Mouse (Mus musculus): ENCODE measurements around the gene Drc1. TPM values are rescaled to one million over a fixed set of nuclear protein-coding genes. Genes with fewer than 3 reads are reported as not detected.

The Drc1 gene
- polyA plus RNA-seq, 1 experiment from 2014 or later: 3.4 TPM

DNA sequence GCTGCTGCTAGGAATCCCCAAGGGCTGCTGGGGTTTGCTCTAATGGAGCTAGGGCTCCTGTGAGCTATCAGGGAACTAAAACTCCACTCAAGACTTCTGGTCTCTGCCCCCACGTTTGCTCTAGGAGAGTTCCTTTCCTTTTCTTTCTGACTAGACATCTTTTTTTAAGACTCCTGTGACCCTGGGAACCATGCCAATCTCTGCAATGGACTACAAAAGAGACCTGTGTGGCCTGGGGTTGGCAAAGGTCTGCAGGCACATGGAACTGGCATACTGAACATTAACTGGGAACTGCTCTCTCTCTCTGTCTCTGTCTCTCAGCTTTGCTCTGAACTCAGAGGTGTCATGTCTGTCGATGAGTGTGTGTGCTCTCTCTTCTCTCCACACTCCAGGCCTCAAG lies 134.2 kb downstream of the Drc1 start:
- Histone ChIP-seq H3K9me3 (ENCODE audit: control insufficient read depth, low read length) (no peaks in the 10 kb centered on the region), H3K4me3 (replicated peaks; ENCODE audit: low read depth, low read length) (no peak overlapping the region), H3K9ac (replicated peaks; ENCODE audit: low read length) (no peak overlapping the region), H3K27ac (replicated peaks; ENCODE audit: low read depth, low read length) (no peak overlapping the region), H3K27me3 (ENCODE audit: control insufficient read depth, insufficient read depth, low read length) (no peaks in the 10 kb centered on the region), H3K4me2 (ENCODE audit: low read length) (no peak overlapping the region), H3K36me3 (ENCODE audit: control insufficient read depth, insufficient read depth, low read length) (no peaks in the 10 kb centered on the region), H3K4me1 (ENCODE audit: control insufficient read depth, insufficient read depth, low read length) (no peaks in the 10 kb centered on the region)
- DNase-seq (peak; percentile 13), ATAC-seq (ENCODE audit: low FRiP score, low TSS enrichment) (no peak)
- WGBS: 61% methylated on average over 2 of the region's 2 CpGs

DNA sequence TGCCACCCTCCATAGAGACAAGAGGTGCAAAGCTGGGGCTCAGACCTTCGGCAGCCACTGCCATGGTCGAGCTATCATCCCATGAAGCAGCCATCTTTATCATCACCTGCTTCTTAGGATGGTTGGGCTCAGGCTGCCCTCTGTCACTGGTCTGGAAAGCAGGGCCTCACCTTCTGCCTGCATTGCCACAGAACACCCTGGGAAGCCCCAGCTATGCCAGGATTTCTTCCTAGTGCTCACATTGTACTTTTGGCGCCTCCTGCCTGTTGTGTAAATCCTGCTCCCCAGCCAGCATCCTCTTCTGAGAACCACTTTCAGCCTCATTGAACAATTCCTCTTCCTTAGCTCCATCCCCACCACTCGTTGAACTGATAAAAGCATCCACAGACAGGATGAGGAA lies 134.7 kb downstream of the Drc1 start:
- no peaks in the 10 kb centered on the region for H3K9me3 ChIP-seq (ENCODE audit: control insufficient read depth, low read length)
- no peak overlapping the region for H3K9ac ChIP-seq (replicated peaks; ENCODE audit: low read length)
- no peaks in the 10 kb centered on the region for H3K4me1 ChIP-seq (ENCODE audit: control insufficient read depth, insufficient read depth, low read length)
- H3K4me2 ChIP-seq (ENCODE audit: low read length): no peak overlapping the region
- no peaks in the 10 kb centered on the region for H3K36me3 ChIP-seq (ENCODE audit: control insufficient read depth, insufficient read depth, low read length)
- no peak overlapping the region for H3K27ac ChIP-seq (replicated peaks; ENCODE audit: low read depth, low read length)
- DNase-seq: no peak
- no peak overlapping the region for H3K4me3 ChIP-seq (replicated peaks; ENCODE audit: low read depth, low read length)
- 71% methylated on average over 4 of the region's 4 CpGs for WGBS
- ATAC-seq (ENCODE audit: low FRiP score, low TSS enrichment): no peak
- H3K27me3 ChIP-seq (ENCODE audit: control insufficient read depth, insufficient read depth, low read length): no peaks in the 10 kb centered on the region

Other genes starting within 250 kb of the Drc1 start
- 45.2 and 63.6 TPM in 2 replicates for gene Tyms, start 207.8 kb upstream of the Drc1 start, polyA plus RNA-seq (2014; fragmentation: Nextera tagmentation; extraction: Ambion mirVana)
- 14.3 and 17.2 TPM in 2 replicates for gene Garem2, start 176.2 kb upstream of the Drc1 start, polyA plus RNA-seq (2014; fragmentation: Nextera tagmentation; extraction: Ambion mirVana)
- gene 3110082J24Rik, start 175.3 kb upstream of the Drc1 start, polyA plus RNA-seq (2014; fragmentation: Nextera tagmentation; extraction: Ambion mirVana): 6.0 and 6.5 TPM in 2 replicates
- 50.4 and 61.7 TPM in 2 replicates for gene Hadha, start 126.2 kb upstream of the Drc1 start, polyA plus RNA-seq (2014; fragmentation: Nextera tagmentation; extraction: Ambion mirVana)
- 46.2 and 57.0 TPM in 2 replicates for gene Hadhb, start 126.1 kb upstream of the Drc1 start, polyA plus RNA-seq (2014; fragmentation: Nextera tagmentation; extraction: Ambion mirVana)
- not detected in 2 replicates for gene Adgrf3, start 75.7 kb upstream of the Drc1 start, polyA plus RNA-seq (2014; fragmentation: Nextera tagmentation; extraction: Ambion mirVana)
- gene Selenoi, start 48.8 kb upstream of the Drc1 start, polyA plus RNA-seq (2014; fragmentation: Nextera tagmentation; extraction: Ambion mirVana): 36.2 and 47.0 TPM in 2 replicates
- gene Otof, start 180.5 kb downstream of the Drc1 start, polyA plus RNA-seq (2014; fragmentation: Nextera tagmentation; extraction: Ambion mirVana): 2.7 and 3.3 TPM in 2 replicates
- 0.41 and 1.2 TPM in 2 replicates for gene 1700001C02Rik, start 184.7 kb downstream of the Drc1 start, polyA plus RNA-seq (2014; fragmentation: Nextera tagmentation; extraction: Ambion mirVana)